Mouse (Mus musculus) forebrain, embryonic 12.5 days (tissue): Measurements from ENCODE around the gene Fam120b. TPM values are rescaled to one million over a fixed set of nuclear protein-coding genes. Genes with fewer than 3 reads are reported as not detected.

Experiments used
- ATAC-seq: fragments of 200-750 bp; cut with Nextera tagmentation; 2 replicates; pipeline ENCODE4 v1.8.0; 2017; ENCODE audit warnings: moderate TSS enrichment; ENCODE audit not compliant: low FRiP score
- H3K27ac ChIP-seq: fragments of 300-500 bp; sonication (generic); 2 replicates; pipeline ENCODE4 v1.5.1; 2016; ENCODE audit warnings: mild to moderate bottlenecking
- H3K27me3 ChIP-seq: fragments of 300-500 bp; sonication (generic); 2 replicates; pipeline ENCODE4 v1.6.1; 2016; ENCODE audit warnings: mild to moderate bottlenecking
- H3K36me3 ChIP-seq: fragments of 300-500 bp; sonication (generic); replicated peaks from 2 replicates; pipeline ENCODE4 v1.6.1; 2016; ENCODE audit warnings: mild to moderate bottlenecking
- H3K4me1 ChIP-seq: fragments of 300-500 bp; sonication (generic); 2 replicates; pipeline ENCODE4 v1.6.1; 2016
- H3K4me2 ChIP-seq: fragments of 300-500 bp; sonication (generic); 2 replicates; pipeline ENCODE4 v1.6.1; 2016; ENCODE audit warnings: mild to moderate bottlenecking, moderate library complexity
- H3K4me3 ChIP-seq: fragments of 300-500 bp; sonication (generic); replicated peaks from 2 replicates; pipeline ENCODE4 v1.5.1; 2016; ENCODE audit warnings: mild to moderate bottlenecking
- H3K9ac ChIP-seq: fragments of 300-500 bp; sonication (generic); 2 replicates; pipeline ENCODE4 v1.6.1; 2016; ENCODE audit warnings: mild to moderate bottlenecking
- H3K9me3 ChIP-seq: fragments of 300-500 bp; sonication (generic); 2 replicates; pipeline ENCODE4 v1.6.1; 2016
- WGBS: fragments of 180-500 bp; shearing (Covaris S2); methylation state at CpG from one replicate; pipeline ENCODE4 v1.1.7; 2016; 5-methylcytosine and 5-hydroxymethylcytosine counted together
- polyA plus RNA-seq: library from polyadenylated mRNA; unstranded; fragments of >200 nt; fragmentation: Nextera tagmentation; extraction: Ambion mirVana; gene quantifications from 2 replicates; pipeline ENCODE4 v1.2.1, GENCODE M21; 2016

The Fam120b gene
- polyA plus RNA-seq, 1 experiment from 2014 or later, result 42.1 TPM

- H3K9ac ChIP-seq, result no peak overlapping the region
- H3K27ac ChIP-seq, result no peak overlapping the region
- peaks cover 86% of the 10 kb centered on the region for H3K36me3 ChIP-seq
- H3K4me1 ChIP-seq, result no peaks in the 10 kb centered on the region
- 96% methylated on average over 9 of the region's 9 CpGs for WGBS
- no peak overlapping the region for H3K4me2 ChIP-seq
- H3K27me3 ChIP-seq, result no peaks in the 10 kb centered on the region
- ATAC-seq, result no peak
- H3K4me3 ChIP-seq, result no peak overlapping the region
- no peaks in the 10 kb centered on the region for H3K9me3 ChIP-seq
Measured at GRCm38 (mm10) chr17:15422666-15423065, 26.7 kb downstream of the Fam120b start.

GRCm38 (mm10) chr17:15423080-15423765 is 27.2 kb downstream of the Fam120b start:
- no peak overlapping the region for H3K4me3 ChIP-seq
- 91% methylated on average over 8 of the region's 8 CpGs for WGBS

GRCm38 (mm10) chr17:15425931-15426330 is 29.9 kb downstream of the Fam120b start:
- H3K27ac ChIP-seq, result no peak overlapping the region
- no peaks in the 10 kb centered on the region for H3K9me3 ChIP-seq
- no peak overlapping the region for H3K4me2 ChIP-seq
- H3K27me3 ChIP-seq, result no peaks in the 10 kb centered on the region
- no peak overlapping the region for H3K4me3 ChIP-seq
- no peak overlapping the region for H3K9ac ChIP-seq
- H3K4me1 ChIP-seq, result no peaks in the 10 kb centered on the region; the same call in 1 of the 2 replicates
- 96% methylated on average over 3 of the region's 3 CpGs for WGBS
- peaks cover 86% of the 10 kb centered on the region for H3K36me3 ChIP-seq
- no peak for ATAC-seq

More at GRCm38 (mm10) chr17:15423080-15423765, 27.2 kb downstream of the Fam120b start:
- Histone ChIP-seq H3K4me2 (no peak overlapping the region), H3K27me3 (no peaks in the 10 kb centered on the region), H3K9ac (no peak overlapping the region), H3K9me3 (no peaks in the 10 kb centered on the region), H3K36me3 (peaks cover 86% of the 10 kb centered on the region), H3K27ac (no peak overlapping the region), H3K4me1 (no peaks in the 10 kb centered on the region)
- no peak for ATAC-seq

GRCm38 (mm10) chr17:15429451-15429850 is 33.4 kb downstream of the Fam120b start:
- Histone ChIP-seq H3K4me1 (no peaks in the 10 kb centered on the region; the same call in 1 of the 2 replicates), H3K27ac (no peak overlapping the region), H3K27me3 (no peaks in the 10 kb centered on the region), H3K9me3 (no peaks in the 10 kb centered on the region), H3K36me3 (peaks cover 75% of the 10 kb centered on the region), H3K4me3 (no peak overlapping the region), H3K4me2 (no peak overlapping the region), H3K9ac (no peak overlapping the region)
- ATAC-seq, result no peak
- WGBS, result 83% methylated on average over 6 of the region's 6 CpGs

GRCm38 (mm10) chr17:15429937-15430336 is 33.9 kb downstream of the Fam120b start:
- no peaks in the 10 kb centered on the region for H3K9me3 ChIP-seq
- no peaks in the 10 kb centered on the region; the same call in 1 of the 2 replicates for H3K4me1 ChIP-seq
- no peak overlapping the region for H3K4me3 ChIP-seq
- no peak overlapping the region for H3K27ac ChIP-seq
- H3K4me2 ChIP-seq, result no peak overlapping the region
- H3K36me3 ChIP-seq, result peaks cover 71% of the 10 kb centered on the region
- 52% methylated on average over 1 of the region's 1 CpGs for WGBS
- ATAC-seq, result no peak
- H3K27me3 ChIP-seq, result no peaks in the 10 kb centered on the region
- H3K9ac ChIP-seq, result no peak overlapping the region

GRCm38 (mm10) chr17:15431021-15431514 is 35.1 kb downstream of the Fam120b start:
- H3K36me3 ChIP-seq, result peaks cover 60% of the 10 kb centered on the region
- WGBS, result 76% methylated on average over 5 of the region's 5 CpGs
- H3K27ac ChIP-seq, result no peak overlapping the region
- H3K4me2 ChIP-seq, result no peak overlapping the region
- no peaks in the 10 kb centered on the region for H3K9me3 ChIP-seq
- no peak for ATAC-seq
- no peaks in the 10 kb centered on the region for H3K27me3 ChIP-seq
- H3K4me1 ChIP-seq, result no peaks in the 10 kb centered on the region; the same call in 1 of the 2 replicates
- H3K4me3 ChIP-seq, result no peak overlapping the region
- H3K9ac ChIP-seq, result no peak overlapping the region

GRCm38 (mm10) chr17:15431551-15431950 is 35.5 kb downstream of the Fam120b start:
- no peaks in the 10 kb centered on the region; the same call in 1 of the 2 replicates for H3K4me1 ChIP-seq
- 99% methylated on average over 4 of the region's 4 CpGs for WGBS
- H3K4me3 ChIP-seq, result no peak overlapping the region
- H3K36me3 ChIP-seq, result peaks cover 57% of the 10 kb centered on the region
- H3K27ac ChIP-seq, result no peak overlapping the region
- no peak overlapping the region for H3K9ac ChIP-seq
- H3K9me3 ChIP-seq, result no peaks in the 10 kb centered on the region
- H3K4me2 ChIP-seq, result no peak overlapping the region
- H3K27me3 ChIP-seq, result no peaks in the 10 kb centered on the region
- ATAC-seq, result no peak

- Histone ChIP-seq H3K27me3 (no peaks in the 10 kb centered on the region), H3K27ac (no peak overlapping the region), H3K4me2 (no peak overlapping the region), H3K4me1 (no peaks in the 10 kb centered on the region; the same call in 1 of the 2 replicates), H3K36me3 (peaks cover 52% of the 10 kb centered on the region), H3K4me3 (no peak overlapping the region), H3K9ac (no peak overlapping the region), H3K9me3 (no peaks in the 10 kb centered on the region)
- ATAC-seq, result no peak
- 86% methylated on average over 3 of the region's 3 CpGs for WGBS
Measured at GRCm38 (mm10) chr17:15432036-15432435, 36.0 kb downstream of the Fam120b start.

- H3K4me1 ChIP-seq, result peaks cover 1% of the 10 kb centered on the region
- H3K4me3 ChIP-seq, result no peak overlapping the region
- H3K27ac ChIP-seq, result no peak overlapping the region
- WGBS, result 87% methylated on average over 3 of the region's 3 CpGs
- no peaks in the 10 kb centered on the region for H3K9me3 ChIP-seq
- no peak for ATAC-seq
- H3K9ac ChIP-seq, result no peak overlapping the region
- H3K27me3 ChIP-seq, result no peaks in the 10 kb centered on the region
- H3K4me2 ChIP-seq, result no peak overlapping the region
- H3K36me3 ChIP-seq, result peaks cover 27% of the 10 kb centered on the region
Measured at GRCm38 (mm10) chr17:15434748-15435147, 38.7 kb downstream of the Fam120b start.

- WGBS, result 64% methylated on average over 8 of the region's 8 CpGs
- Histone ChIP-seq H3K9me3 (no peaks in the 10 kb centered on the region), H3K4me1 (peaks cover 36% of the 10 kb centered on the region), H3K9ac (no peak overlapping the region), H3K4me3 (no peak overlapping the region), H3K27me3 (no peaks in the 10 kb centered on the region), H3K36me3 (no peaks in the 10 kb centered on the region), H3K4me2 (peak overlapping the region; percentile 44; the same call in 1 of the 2 replicates), H3K27ac (peak overlapping the region; percentile 69)
- peak; percentile 28; the same call in 1 of the 2 replicates for ATAC-seq
Measured at GRCm38 (mm10) chr17:15440067-15440462, 44.1 kb downstream of the Fam120b start.

GRCm38 (mm10) chr17:15440463-15441121 is 44.6 kb downstream of the Fam120b start:
- ATAC-seq, result peak; percentile 94
- peak overlapping the region; percentile 69 for H3K27ac ChIP-seq
- H3K9me3 ChIP-seq, result no peaks in the 10 kb centered on the region
- H3K4me1 ChIP-seq, result peaks cover 39% of the 10 kb centered on the region
- 0 out of 2 replicates have a peak overlapping the region, but pooled peaks have one; percentile 12 for H3K9ac ChIP-seq
- 8% methylated on average over 10 of the region's 11 CpGs for WGBS
- H3K4me2 ChIP-seq, result peak overlapping the region; percentile 44
- no peaks in the 10 kb centered on the region for H3K27me3 ChIP-seq
- no peak overlapping the region for H3K4me3 ChIP-seq
- no peaks in the 10 kb centered on the region for H3K36me3 ChIP-seq

- WGBS, result 90% methylated on average over 3 of the region's 3 CpGs
- no peaks in the 10 kb centered on the region for H3K27me3 ChIP-seq
- no peak overlapping the region for H3K4me2 ChIP-seq
- no peak overlapping the region for H3K27ac ChIP-seq
- no peaks in the 10 kb centered on the region for H3K9me3 ChIP-seq
- peaks cover 35% of the 10 kb centered on the region for H3K4me1 ChIP-seq
- H3K36me3 ChIP-seq, result no peaks in the 10 kb centered on the region
- H3K4me3 ChIP-seq, result no peak overlapping the region
- no peak for ATAC-seq
- H3K9ac ChIP-seq, result no peak overlapping the region
Measured at GRCm38 (mm10) chr17:15445421-15445820, 49.4 kb downstream of the Fam120b start.
